Mouse (Mus musculus) embryonic fibroblast, embryonic 13.5 days (primary cell): Measurements from ENCODE around the gene Neo1. TPM values are rescaled to one million over a fixed set of nuclear protein-coding genes. Genes with fewer than 3 reads are reported as not detected.
A peak's percentile ranks its signal among the peaks of the same experiment; 100 is the strongest.

Source experiments
- H3K27ac ChIP-seq: 2 replicates; pipeline ENCODE4 v1.5.1; 2012; ENCODE audit warnings: low read length, control low read depth, inconsistent platforms; ENCODE audit not compliant: insufficient read depth
- H3K4me1 ChIP-seq: 2 replicates; pipeline ENCODE4 v1.6.1; 2011; ENCODE audit warnings: low read length; ENCODE audit not compliant: control insufficient read depth, insufficient read depth
- H3K4me3 ChIP-seq: 2 replicates; pipeline ENCODE4 v1.5.1; 2011; ENCODE audit warnings: mild to moderate bottlenecking, control low read depth, low read length; ENCODE audit not compliant: insufficient read depth
- CTCF ChIP-seq: IDR thresholded peaks from 2 replicates; pipeline ENCODE4 v1.5.1; 2011; ENCODE audit warnings: mild to moderate bottlenecking, control low read depth, low read length, moderate library complexity, borderline replicate concordance; ENCODE audit not compliant: insufficient read depth
- POLR2A ChIP-seq: IDR thresholded peaks from 2 replicates; pipeline ENCODE4 v1.6.1; 2011; ENCODE audit warnings: low read depth, mild to moderate bottlenecking, control low read depth, low read length, moderate library complexity
- polyA plus RNA-seq: library from polyadenylated mRNA; stranded (reverse); fragments of >200 nt; gene quantifications from 2 replicates; pipeline ENCODE4 v1.2.4, GENCODE M21; 2011; ENCODE audit warnings: low read depth; ENCODE audit not compliant: missing spikeins, insufficient read length

Neo1 gene
- 64.5 and 102 TPM in 2 replicates for polyA plus RNA-seq

GRCm38 (mm10) chr9:59036159-59036731 lies at the start of gene Neo1:
TSS of gene Neo1 (minus strand) at chr9:59036441.
- H3K4me3 ChIP-seq: peak within 1 kb of the TSS; percentile 88
- no peak for TF ChIP-seq CTCF
- TF ChIP-seq POLR2A: no peak
- H3K27ac ChIP-seq: peak within 1 kb of the TSS; percentile 92
- peaks cover 7% of the 10 kb centered on the region for H3K4me1 ChIP-seq

- no peak for TF ChIP-seq CTCF
- TF ChIP-seq POLR2A: no peak
- Histone ChIP-seq H3K4me1 (no peaks in the 10 kb centered on the region), H3K27ac (no peak overlapping the region), H3K4me3 (no peak overlapping the region)
Measured at GRCm38 (mm10) chr9:59075632-59076031, 39.4 kb upstream of the Neo1 start.

- H3K27ac ChIP-seq: no peak overlapping the region
- no peak overlapping the region for H3K4me3 ChIP-seq
- no peaks in the 10 kb centered on the region for H3K4me1 ChIP-seq
- TF ChIP-seq POLR2A (no peak), CTCF (no peak)
Measured at GRCm38 (mm10) chr9:59073887-59074286, 37.6 kb upstream of the Neo1 start.

- H3K27ac ChIP-seq: no peak overlapping the region
- H3K4me3 ChIP-seq: no peak overlapping the region
- TF ChIP-seq POLR2A: no peak
Measured at GRCm38 (mm10) chr9:59072076-59072777, 36.0 kb upstream of the Neo1 start.

GRCm38 (mm10) chr9:59071220-59071977 lies 35.2 kb upstream of the Neo1 start:
- no peak overlapping the region for H3K27ac ChIP-seq
- 0 out of 2 replicates have a peak, but pooled peaks cover 2% of the 10 kb centered on the region for H3K4me1 ChIP-seq

More at GRCm38 (mm10) chr9:59072076-59072777, 36.0 kb upstream of the Neo1 start:
- H3K4me1 ChIP-seq: no peaks in the 10 kb centered on the region

GRCm38 (mm10) chr9:59070216-59070615 lies 34.0 kb upstream of the Neo1 start:
- Histone ChIP-seq H3K4me3 (no peak overlapping the region), H3K4me1 (peaks cover 3% of the 10 kb centered on the region; the same call in 1 of the 2 replicates), H3K27ac (no peak overlapping the region)
- TF ChIP-seq POLR2A (no peak), CTCF (no peak)

More at GRCm38 (mm10) chr9:59071220-59071977, 35.2 kb upstream of the Neo1 start:
- no peak overlapping the region for H3K4me3 ChIP-seq
- TF ChIP-seq CTCF (no peak), POLR2A (no peak)

GRCm38 (mm10) chr9:59065616-59066301 lies 29.5 kb upstream of the Neo1 start:
- Histone ChIP-seq H3K27ac (no peak overlapping the region; the same call in 1 of the 2 replicates), H3K4me3 (no peak overlapping the region), H3K4me1 (peaks cover 3% of the 10 kb centered on the region; the same call in 1 of the 2 replicates)
- no peak for TF ChIP-seq CTCF
- TF ChIP-seq POLR2A: no peak

GRCm38 (mm10) chr9:59062409-59062808 lies 26.2 kb upstream of the Neo1 start:
- no peak for TF ChIP-seq POLR2A
- no peak for TF ChIP-seq CTCF
- H3K4me3 ChIP-seq: no peak overlapping the region
- H3K4me1 ChIP-seq: peaks cover 3% of the 10 kb centered on the region; the same call in 1 of the 2 replicates
- no peak overlapping the region for H3K27ac ChIP-seq

GRCm38 (mm10) chr9:59060026-59060605 lies 23.9 kb upstream of the Neo1 start:
- no peak for TF ChIP-seq POLR2A
- no peak for TF ChIP-seq CTCF

More at GRCm38 (mm10) chr9:59060026-59060605, 23.9 kb upstream of the Neo1 start:
- Histone ChIP-seq H3K4me3 (no peak overlapping the region), H3K27ac (no peak overlapping the region), H3K4me1 (no peaks in the 10 kb centered on the region)
